Mouse (Mus musculus): ENCODE results near the gene Akt3.

DNA sequence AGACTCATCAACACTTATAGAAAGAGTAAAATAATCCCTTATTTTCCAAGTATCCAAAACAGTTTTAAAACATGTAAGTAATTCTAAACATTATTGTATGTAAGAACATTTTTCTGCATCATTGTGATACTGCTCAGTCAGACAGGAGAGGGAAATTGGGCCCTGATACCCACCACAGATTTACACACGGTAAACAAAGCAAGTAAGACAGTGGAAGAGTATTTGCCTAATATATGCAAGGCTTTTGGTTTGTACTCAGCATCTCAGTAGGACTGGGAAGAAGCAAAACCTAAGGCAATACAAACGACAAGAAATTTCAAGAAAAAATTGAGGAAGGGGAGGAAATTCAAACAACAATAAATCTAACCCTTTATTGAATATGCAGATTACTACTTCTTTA lies 92.2 kb downstream of the Akt3 start:
- TF ChIP-seq CTCF (IDR thresholded peaks at IDR 0.05; ENCODE audit: low read depth, low read length) (no peak), POLR2A (IDR thresholded peaks at IDR 0.05; ENCODE audit: borderline replicate concordance, low read depth, low read length) (no peak)

Measured in bone marrow macrophage, adult 2 months (primary cell).